Mouse (Mus musculus): ENCODE measurements at regions not wholly inside any gene's neighbourhood (a gene's known extent, or its start where the extent isn't known, plus 50 kb on each side); places are given as distances from the start of the nearest gene placed in this dataset.

DNA sequence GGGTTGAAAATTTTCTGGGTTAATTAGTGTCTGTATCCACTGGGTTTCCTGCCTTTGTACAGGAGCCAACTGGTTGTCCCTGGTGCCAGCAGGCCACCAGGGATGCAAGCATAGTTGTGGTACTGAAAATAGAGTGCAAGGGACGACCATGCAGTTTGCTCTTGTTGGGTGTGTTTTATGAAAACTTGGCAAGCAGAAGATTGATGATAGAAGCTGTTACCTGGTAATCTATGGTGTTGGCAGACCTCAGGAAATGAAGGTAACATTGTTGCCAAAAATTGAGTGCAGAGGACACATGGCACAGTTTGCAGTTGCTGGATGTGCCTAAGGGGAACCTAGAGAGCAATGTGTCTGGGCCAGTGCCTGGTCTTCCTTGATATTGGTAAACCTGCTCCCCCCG is 818.7 kb downstream of the Tlr4 start:
- DNase-seq (ENCODE audit: low spot score in 2 of 2), result no peak

DNA sequence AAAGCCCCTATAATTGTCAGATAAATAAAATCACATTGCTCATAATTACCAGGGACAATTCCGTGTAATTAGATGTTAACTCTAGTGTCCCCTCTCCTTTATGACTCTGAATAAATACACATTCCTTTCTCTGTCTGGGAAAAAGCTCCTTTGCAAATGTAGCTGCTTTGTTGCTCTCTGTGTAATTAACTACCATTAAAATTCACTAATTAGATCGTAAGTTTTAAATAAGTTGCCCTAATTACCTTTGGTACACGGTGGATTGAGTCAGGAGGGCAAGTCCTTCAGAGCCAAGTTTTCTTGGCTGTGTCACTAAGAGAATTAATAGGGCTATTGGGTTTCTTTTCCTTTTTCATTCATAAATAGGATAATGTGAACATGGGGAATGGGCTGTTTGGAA is 834.7 kb downstream of the Tlr4 start:
- DNase-seq (ENCODE audit: low spot score in 2 of 2), result no peak

DNA sequence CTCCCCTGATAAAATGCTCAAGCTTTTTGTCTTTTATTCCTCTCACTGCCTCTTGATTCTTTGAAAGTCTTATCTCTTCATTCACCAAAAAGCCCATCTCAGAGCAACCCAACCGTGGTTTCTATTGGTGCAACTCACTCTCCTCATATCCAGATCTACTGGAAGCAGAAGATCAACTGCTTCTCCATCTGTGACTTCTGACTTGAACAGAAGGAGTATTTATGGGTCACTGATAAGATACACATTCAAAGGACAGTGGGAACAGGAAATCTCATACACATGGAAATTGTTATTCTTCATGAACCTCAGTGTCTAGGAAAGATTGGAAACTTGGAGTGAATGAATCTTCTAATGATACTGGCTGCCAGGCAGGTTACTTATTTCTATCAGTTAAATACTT is 846.6 kb downstream of the Tlr4 start:
- no peak for DNase-seq (ENCODE audit: low spot score in 2 of 2)

DNA sequence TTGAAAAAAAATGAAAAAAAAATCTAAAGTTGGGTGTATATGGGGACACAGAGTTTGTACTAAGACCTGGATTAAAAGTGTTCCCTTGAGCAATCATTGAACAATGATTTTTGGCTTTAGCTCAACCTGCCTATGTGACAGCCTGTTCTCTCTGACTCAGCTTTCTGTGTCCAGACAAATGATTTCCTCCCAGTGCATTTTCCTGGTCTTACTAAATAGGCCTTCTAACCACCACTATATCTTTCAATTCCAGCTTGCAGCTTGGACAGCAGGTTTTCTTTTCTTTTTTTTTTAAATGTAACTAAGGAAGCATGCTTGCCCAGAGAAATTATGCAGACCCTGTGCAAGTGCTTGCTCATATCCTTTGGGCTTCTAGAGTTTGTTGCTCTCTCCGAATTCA is 850.2 kb downstream of the Tlr4 start:
- DNase-seq (ENCODE audit: low spot score in 2 of 2), result no peak

GRCm38 (mm10) chr4:67698438-67698837 is 871.1 kb downstream of the Tlr4 start:
- DNase-seq (ENCODE audit: low spot score in 2 of 2), result no peak

Data from frontal cortex, postnatal 36 days (tissue).